Comparison of ENCODE assay signal across 8 mouse cellular contexts in the genomic region with DNA sequence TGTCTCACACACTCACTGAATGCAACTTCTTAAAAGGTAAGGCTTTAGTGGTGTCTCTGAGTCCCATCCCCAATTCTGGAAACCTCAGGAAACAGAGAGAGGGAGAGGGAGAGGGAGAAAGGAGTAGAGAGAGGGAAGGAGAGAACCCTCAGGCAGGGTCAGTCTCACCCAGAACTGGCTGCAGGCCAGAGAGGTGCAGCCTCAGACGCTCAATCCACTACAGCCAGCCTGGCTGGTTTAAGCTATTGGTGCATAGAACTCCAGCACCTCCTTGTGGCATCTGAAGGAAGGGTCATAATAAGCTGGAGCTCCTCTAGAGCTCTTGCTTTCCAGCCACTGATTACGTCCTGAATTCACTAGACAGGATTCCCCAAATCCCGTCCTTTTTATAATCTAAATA. TPM values are rescaled to one million over a fixed set of nuclear protein-coding genes. Genes with fewer than 3 reads are reported as not detected.
DNase-seq lines count a peak whose midpoint lies in the region; ATAC-seq and TF ChIP-seq lines count a peak whose summit lies in the region.

No protein-coding gene starts in this region.

- 22% methylated on average over 3 of the region's 3 CpGs for WGBS in cerebellum, adult 2 months
- 27% methylated on average over 3 of the region's 3 CpGs for WGBS in limb, embryonic 11.5 days
- 24% methylated on average over 3 of the region's 3 CpGs for WGBS in midbrain, postnatal 0 days

- peak; percentile 66; the same call in 1 of the 2 replicates for TF ChIP-seq CTCF in cerebellum, adult 2 months (IDR thresholded peaks at IDR 0.05; ENCODE audit: borderline replicate concordance, insufficient read depth, low read depth, low read length)
- peak; percentile 77 for TF ChIP-seq CTCF in midbrain, postnatal 0 days (IDR thresholded peaks at IDR 0.05)

- DNase-seq in urinary bladder, adult 18-20 months (ENCODE audit: low spot score in 2 of 2) = peak; percentile 47
- no peak for DNase-seq in urinary bladder, postnatal 10 days (ENCODE audit: low spot score)
- DNase-seq in cerebellum, adult 2 months = peak; percentile 49 to 61
- DNase-seq in gastrocnemius, adult 18-20 months (ENCODE audit: low spot score) = peak; percentile 70
- DNase-seq in induced T-regulatory cell, adult 2 months (ENCODE audit: low read depth) = peak; percentile 77
- peak; percentile 66 for DNase-seq in limb, embryonic 11.5 days (ENCODE audit: low spot score)
- peak; percentile 86 for DNase-seq in midbrain, postnatal 0 days (ENCODE audit: low spot score)
- peak; percentile 58 for DNase-seq in testis, postnatal 14 days (ENCODE audit: low spot score)

- no peak overlapping the region for H3K4me3 ChIP-seq in cerebellum, adult 2 months (replicated peaks; ENCODE audit: insufficient read depth, low read depth, low read length)
- H3K4me3 ChIP-seq in limb, embryonic 11.5 days (ENCODE audit: low read depth, low read length) = no peak overlapping the region
- no peak overlapping the region for H3K4me3 ChIP-seq in midbrain, postnatal 0 days (ENCODE audit: low read depth, low read length)

- TF ChIP-seq POLR2A in cerebellum, adult 2 months (IDR thresholded peaks at IDR 0.05; ENCODE audit: borderline replicate concordance, insufficient read depth, low read length) = no peak

- H3K27me3 ChIP-seq in cerebellum, adult 2 months (ENCODE audit: control insufficient read depth, insufficient read depth, low read length) = no peaks in the 10 kb centered on the region
- H3K27me3 ChIP-seq in limb, embryonic 11.5 days (ENCODE audit: control insufficient read depth, insufficient read depth, low read length) = 0 out of 2 replicates have a peak, but pooled peaks cover 3% of the 10 kb centered on the region
- peaks cover 4% of the 10 kb centered on the region; the same call in 1 of the 2 replicates for H3K27me3 ChIP-seq in midbrain, postnatal 0 days (ENCODE audit: insufficient read depth, low read length)

- no peak overlapping the region for H3K4me2 ChIP-seq in limb, embryonic 11.5 days (ENCODE audit: low read depth, severe bottlenecking)
- no peak overlapping the region for H3K4me2 ChIP-seq in midbrain, postnatal 0 days (ENCODE audit: low read depth, low read length, poor library complexity, severe bottlenecking)

- H3K9me3 ChIP-seq in limb, embryonic 11.5 days (ENCODE audit: control insufficient read depth, low read length) = no peaks in the 10 kb centered on the region
- no peaks in the 10 kb centered on the region for H3K9me3 ChIP-seq in midbrain, postnatal 0 days (ENCODE audit: low read length)

- H3K9ac ChIP-seq in limb, embryonic 11.5 days (ENCODE audit: low read length) = no peak overlapping the region
- no peak overlapping the region for H3K9ac ChIP-seq in midbrain, postnatal 0 days (replicated peaks; ENCODE audit: low read length, poor library complexity, severe bottlenecking)

- no peak for ATAC-seq in limb, embryonic 11.5 days (ENCODE audit: insufficient number of reproducible peaks, low FRiP score, low TSS enrichment, low read depth)
- ATAC-seq in midbrain, postnatal 0 days (ENCODE audit: low FRiP score) = peak; percentile 68; the same call in 1 of the 2 replicates

- H3K4me1 ChIP-seq in cerebellum, adult 2 months (ENCODE audit: control insufficient read depth, insufficient read depth, low read length) = peaks cover 28% of the 10 kb centered on the region
- peaks cover 4% of the 10 kb centered on the region; the same call in 1 of the 2 replicates for H3K4me1 ChIP-seq in limb, embryonic 11.5 days (ENCODE audit: control insufficient read depth, insufficient read depth, low read length)
- H3K4me1 ChIP-seq in midbrain, postnatal 0 days (ENCODE audit: insufficient read depth, low read length) = peaks cover 3% of the 10 kb centered on the region; the same call in 1 of the 2 replicates

- H3K36me3 ChIP-seq in limb, embryonic 11.5 days (ENCODE audit: control insufficient read depth, insufficient read depth, low read length) = peaks cover under 1% of the 10 kb centered on the region; the same call in 1 of the 2 replicates
- peaks cover 27% of the 10 kb centered on the region for H3K36me3 ChIP-seq in midbrain, postnatal 0 days (ENCODE audit: insufficient read depth, low read length)

- no peak overlapping the region for H3K27ac ChIP-seq in cerebellum, adult 2 months (ENCODE audit: insufficient read depth, low read length)
- no peak overlapping the region for H3K27ac ChIP-seq in limb, embryonic 11.5 days (replicated peaks; ENCODE audit: low read depth, low read length)
- no peak overlapping the region for H3K27ac ChIP-seq in midbrain, postnatal 0 days (ENCODE audit: low read depth, low read length)

RNA-seq across cellular contexts. Expression of a gene that starts 1.0 kb away (rescaled TPM):
- polyA plus RNA-seq in cerebellum, adult 2 months (2012; rRNA removed) = 13.2 and 13.7 TPM in 2 replicates
- 10 to 100 TPM; 40.9 to 62.1 TPM for total RNA-seq in gastrocnemius, adult 18-20 months (2021)
- polyA plus RNA-seq in limb, embryonic 11.5 days (2014; fragmentation: Nextera tagmentation; extraction: Ambion mirVana) = 5.1 and 7.7 TPM in 2 replicates
- total RNA-seq in midbrain, postnatal 0 days (2014; rRNA removed) = 5.2 and 5.3 TPM in 2 replicates
- 4.2 and 5.2 TPM in 2 replicates for polyA plus RNA-seq in midbrain, postnatal 0 days (2015; fragmentation: Nextera tagmentation; extraction: Ambion mirVana)

RNA-seq across cellular contexts. Expression of a gene that starts 18.2 kb away (rescaled TPM):
- polyA plus RNA-seq in cerebellum, adult 2 months (2012; rRNA removed) = 130 and 142 TPM in 2 replicates
- 10 to 100 TPM; 57.8 to 66.2 TPM for total RNA-seq in gastrocnemius, adult 18-20 months (2021)
- 24.3 and 26.6 TPM in 2 replicates for polyA plus RNA-seq in limb, embryonic 11.5 days (2014; fragmentation: Nextera tagmentation; extraction: Ambion mirVana)
- 107 and 115 TPM in 2 replicates for total RNA-seq in midbrain, postnatal 0 days (2014; rRNA removed)
- 46.7 and 50.8 TPM in 2 replicates for polyA plus RNA-seq in midbrain, postnatal 0 days (2015; fragmentation: Nextera tagmentation; extraction: Ambion mirVana)

RNA-seq across cellular contexts. Expression of a gene that starts 30.2 kb away (rescaled TPM):
- polyA plus RNA-seq in cerebellum, adult 2 months (2012; rRNA removed) = 45.8 and 47.4 TPM in 2 replicates
- total RNA-seq in gastrocnemius, adult 18-20 months (2021) = 10 to 100 TPM; 28.2 to 29.5 TPM
- 64.0 and 66.7 TPM in 2 replicates for polyA plus RNA-seq in limb, embryonic 11.5 days (2014; fragmentation: Nextera tagmentation; extraction: Ambion mirVana)
- total RNA-seq in midbrain, postnatal 0 days (2014; rRNA removed) = 51.4 and 53.4 TPM in 2 replicates
- polyA plus RNA-seq in midbrain, postnatal 0 days (2015; fragmentation: Nextera tagmentation; extraction: Ambion mirVana) = 70.5 and 84.6 TPM in 2 replicates

RNA-seq across cellular contexts. Expression of a gene that starts 30.6 kb away (rescaled TPM):
- polyA plus RNA-seq in cerebellum, adult 2 months (2012; rRNA removed) = 32.6 and 33.3 TPM in 2 replicates
- total RNA-seq in gastrocnemius, adult 18-20 months (2021) = 1 to 10 TPM; 8.0 to 9.0 TPM
- polyA plus RNA-seq in limb, embryonic 11.5 days (2014; fragmentation: Nextera tagmentation; extraction: Ambion mirVana) = 13.4 and 15.4 TPM in 2 replicates
- total RNA-seq in midbrain, postnatal 0 days (2014; rRNA removed) = 23.2 and 46.8 TPM in 2 replicates
- 18.2 and 20.2 TPM in 2 replicates for polyA plus RNA-seq in midbrain, postnatal 0 days (2015; fragmentation: Nextera tagmentation; extraction: Ambion mirVana)
